Mouse (Mus musculus): ENCODE data around the gene Lrrc75b.

DNA sequence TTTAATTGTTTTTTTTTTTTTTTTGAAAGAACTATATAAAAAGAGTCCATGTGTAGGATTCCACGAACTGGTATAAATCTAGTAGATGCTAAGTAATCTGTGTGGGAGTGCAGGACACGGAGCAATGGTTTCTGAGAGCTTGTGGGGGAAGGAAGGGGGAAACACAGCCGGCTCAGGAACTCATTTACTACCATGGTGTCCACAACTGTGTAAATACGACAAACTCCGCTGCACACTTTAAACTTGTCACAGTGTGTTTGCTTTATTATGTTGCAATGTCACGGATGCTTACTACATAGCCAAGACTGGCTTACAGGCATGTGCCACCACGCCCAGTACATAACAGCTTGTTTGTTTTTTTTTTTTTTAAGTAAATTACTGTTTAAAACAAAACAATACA is 10.2 kb downstream of the Lrrc75b start:
- no peak for TF ChIP-seq POLR2A (IDR thresholded peaks at IDR 0.05; ENCODE audit: extremely low read depth, insufficient read depth, low read length)
- TF ChIP-seq CTCF (IDR thresholded peaks at IDR 0.05; ENCODE audit: low read depth, low read length), result no peak

All from liver, adult 2 months (tissue).